Mouse (Mus musculus) liver, adult 2 months (tissue): Measurements from ENCODE around the gene 5730596B20Rik.

Source experiments
- CTCF ChIP-seq: fragments of 200-500 bp; IDR thresholded peaks from 2 replicates; pipeline ENCODE4 v1.5.1; 2011; ENCODE audit warnings: low read depth, low read length, control low read depth
- POLR2A ChIP-seq: fragments of 200-500 bp; IDR thresholded peaks from 2 replicates; pipeline ENCODE4 v1.6.1; 2011; ENCODE audit warnings: low read length, control low read depth; ENCODE audit not compliant: insufficient read depth; ENCODE audit errors: extremely low read depth

GRCm38 (mm10) chr6:52214271-52214670, 37.0 kb downstream of the 5730596B20Rik start:
- TF ChIP-seq CTCF (no peak), POLR2A (no peak)
